Mouse (Mus musculus) heart, postnatal 14 days (tissue): ENCODE data around the gene Timm23. TPM values are rescaled to one million over a fixed set of nuclear protein-coding genes. Genes with fewer than 3 reads are reported as not detected.

ENCODE experiments used
- DNase-seq, 2 experiments: peaks; one replicate each; pipeline ENCODE4 v3.0.0; 2021 to 2022
- intact Hi-C: fragments of 180-260 bp; cut with DNase I; formaldehyde crosslinking; loops from one replicate; pipeline ENCODE4 v1.15.1; 2025
- total RNA-seq, 2 experiments: library from RNA; stranded (reverse); gene quantifications; 2 replicates each; pipeline ENCODE4 v1.2.3; 2021

The Timm23 gene
- total RNA-seq, 2 experiments from 2014 or later: 163 to 177 TPM

DNA sequence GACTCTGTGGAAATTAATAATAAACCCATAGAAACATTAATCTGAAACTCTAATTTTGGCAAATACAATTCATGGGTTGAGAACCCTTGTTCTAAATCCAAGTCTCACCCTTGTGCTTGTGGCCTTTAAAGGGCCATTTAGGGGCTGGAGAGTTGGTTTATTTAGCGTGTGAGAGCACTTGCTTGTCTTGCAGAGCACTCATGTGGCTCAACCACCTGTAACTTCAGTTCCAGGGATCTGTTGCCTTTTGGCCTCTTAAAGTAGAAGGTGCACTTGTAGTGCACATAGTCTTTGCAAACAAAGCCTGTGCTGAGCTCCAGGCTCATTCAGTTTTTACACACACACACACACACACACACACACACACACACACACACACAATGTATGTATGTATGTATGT, 34.9 kb downstream of the Timm23 start:
- no peak for DNase-seq
- intact Hi-C loops: no loop called here

DNA sequence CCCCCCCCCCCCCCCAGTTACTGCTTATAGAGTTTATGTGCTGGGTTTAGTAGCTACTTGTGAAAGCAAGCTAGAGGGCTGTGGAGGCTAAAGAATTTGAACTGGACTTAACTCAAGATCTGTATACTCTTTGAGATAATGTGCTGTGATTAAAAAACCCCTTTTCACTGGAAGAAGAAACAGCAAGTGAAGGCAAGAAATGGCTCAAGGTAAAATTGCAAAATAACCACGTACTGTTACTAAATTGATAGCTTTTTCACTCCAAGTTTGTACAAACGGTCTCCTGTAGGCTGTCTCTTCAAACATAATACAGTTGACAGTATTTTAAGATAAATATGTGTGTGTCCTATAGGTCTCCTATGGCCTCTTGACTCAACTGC, 35.6 kb downstream of the Timm23 start:
- DNase-seq: no peak
- intact Hi-C loops: no loop called here

DNA sequence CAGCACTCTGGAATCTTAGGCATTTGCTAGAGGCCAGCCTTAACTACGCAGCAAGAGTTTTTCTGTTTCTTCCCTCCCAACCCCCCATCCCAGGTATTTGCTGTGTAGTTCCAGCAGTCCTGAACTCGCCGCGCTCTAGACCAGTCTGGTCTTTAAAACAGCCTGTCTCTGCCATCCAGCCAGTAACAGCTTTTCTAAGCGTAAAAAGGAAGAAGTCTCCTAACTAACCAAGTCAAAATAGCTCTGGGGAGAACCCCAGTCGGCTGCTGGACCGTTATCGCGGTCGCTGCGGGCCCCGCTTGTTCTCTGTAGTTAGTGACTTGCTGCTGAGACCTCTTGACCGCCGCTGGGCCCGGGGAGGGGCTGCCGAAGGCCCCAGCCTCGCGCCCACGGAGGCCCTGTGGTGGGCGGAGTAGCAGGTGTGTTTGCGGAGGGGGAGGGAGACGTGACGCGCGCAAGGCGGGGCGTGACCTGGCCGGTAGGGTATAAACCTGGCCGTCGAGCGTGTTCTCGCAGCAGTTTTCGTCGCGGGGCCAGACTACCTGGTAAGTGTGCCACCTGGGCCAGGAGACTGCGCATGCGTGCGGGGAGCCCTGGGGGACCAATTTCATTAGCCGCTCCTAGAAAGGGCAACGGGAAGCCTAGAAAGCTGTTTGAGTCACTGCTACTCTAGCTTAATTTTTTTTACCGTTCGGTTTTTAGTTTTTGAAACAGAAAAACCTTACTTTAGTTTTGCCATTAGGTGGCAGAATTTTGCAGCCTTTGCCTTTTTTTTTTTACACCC, 36.2 kb downstream of the Timm23 start:
- DNase-seq: peak; percentile 67 to 71
- intact Hi-C loops: no loop called here

DNA sequence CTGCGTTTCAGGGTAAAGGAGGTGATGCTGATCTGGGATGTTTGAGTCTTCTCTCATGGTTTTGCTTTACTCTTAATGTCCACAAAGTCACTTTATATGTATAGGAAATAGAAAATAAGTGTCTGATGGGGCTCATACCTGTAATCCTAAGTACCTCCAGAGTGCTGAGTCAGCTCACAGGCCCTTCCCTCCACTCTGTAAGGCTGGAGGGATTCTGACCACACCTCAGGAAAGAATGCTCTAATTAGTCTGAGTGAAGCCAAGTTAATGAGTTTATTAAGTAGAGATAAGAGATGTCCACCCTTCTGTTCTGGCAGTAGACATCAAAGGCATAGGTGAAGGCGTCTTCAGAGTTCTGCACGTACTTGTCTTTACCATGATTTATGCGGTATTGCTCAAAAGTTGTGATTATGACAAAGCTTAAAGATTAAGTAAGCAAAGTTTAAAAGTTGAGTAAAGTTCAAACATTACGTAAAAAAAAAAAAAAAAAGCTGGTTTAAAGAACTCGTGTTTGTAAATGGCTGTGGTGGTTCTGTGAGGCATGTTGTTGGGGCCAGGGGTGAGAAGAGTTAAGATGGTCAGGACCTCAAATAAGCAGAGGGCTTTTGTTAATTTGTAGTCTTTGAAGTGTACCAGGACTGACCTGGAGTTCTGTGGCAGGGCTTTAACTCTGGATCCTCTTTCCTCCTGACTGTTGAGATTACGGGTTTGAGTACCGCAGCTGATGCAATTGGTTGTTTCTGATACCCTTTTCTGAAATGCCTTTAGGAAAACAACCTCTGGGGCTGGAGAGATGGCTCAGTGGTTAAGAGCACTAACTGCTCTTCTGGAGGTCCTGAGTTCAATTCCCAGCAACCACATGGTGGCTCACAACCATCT, 37.3 kb downstream of the Timm23 start:
- DNase-seq: no peak
- intact Hi-C loops: loop anchor here (5.0 kb wide), 1 partner anchor 33 kb away; no protein-coding TSS in a partner anchor

DNA sequence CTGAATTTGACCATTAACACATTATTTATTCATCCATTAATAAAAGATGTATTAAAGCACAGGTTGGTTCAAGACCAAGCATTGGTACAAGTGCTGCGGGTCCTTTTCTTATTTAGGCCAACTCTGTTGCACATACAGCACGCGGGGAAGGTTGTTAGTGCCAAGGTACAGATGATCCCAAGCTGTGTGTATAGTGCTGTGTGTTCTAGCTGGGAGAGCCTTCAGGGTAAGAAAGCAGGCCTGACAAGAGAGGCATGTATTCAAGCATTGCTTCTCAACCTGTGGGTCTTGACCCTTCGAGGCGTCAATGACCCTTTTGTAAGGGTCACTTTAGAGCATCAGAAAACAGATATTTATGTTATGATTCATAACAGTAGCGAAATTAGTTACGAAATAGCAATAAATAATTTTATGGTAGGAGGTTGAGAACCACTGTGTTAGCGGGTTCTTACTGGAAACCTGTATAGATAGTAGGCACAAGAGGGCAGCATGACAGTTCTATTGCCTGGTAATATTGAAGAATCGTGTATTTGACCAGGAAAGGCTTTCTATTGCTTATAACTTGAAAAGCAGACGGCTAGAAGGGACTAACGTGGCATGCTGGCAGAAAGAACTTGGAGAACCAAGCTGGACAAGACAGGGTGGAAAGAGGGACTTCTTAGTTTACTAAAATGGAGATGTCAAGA, 38.4 kb downstream of the Timm23 start:
- intact Hi-C loops: loop anchor here (5.0 kb wide), 1 partner anchor 34 kb away; no protein-coding TSS in a partner anchor
- no peak for DNase-seq

DNA sequence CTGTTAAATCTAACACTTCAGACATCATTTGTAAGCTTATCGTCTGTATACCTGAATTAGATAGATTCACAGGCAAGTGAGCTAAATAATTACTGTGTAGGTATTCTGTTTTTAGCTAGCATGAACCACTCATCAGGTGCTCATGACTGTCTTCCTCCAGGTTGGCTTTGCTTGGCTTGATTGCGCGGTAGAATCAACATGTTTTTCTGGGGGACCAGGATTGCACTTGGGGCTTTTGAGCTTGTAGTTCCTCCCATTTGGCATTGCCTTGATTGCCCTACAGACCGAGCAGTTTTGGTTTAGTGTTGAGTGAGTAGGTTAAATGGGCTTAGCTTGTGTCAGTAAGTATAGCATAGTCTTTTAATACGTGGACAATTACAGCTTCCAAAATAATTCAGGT, 39.5 kb downstream of the Timm23 start:
- intact Hi-C loops: loop anchor here (5.0 kb wide), 1 partner anchor 35 kb away; no protein-coding TSS in a partner anchor
- DNase-seq: no peak

DNA sequence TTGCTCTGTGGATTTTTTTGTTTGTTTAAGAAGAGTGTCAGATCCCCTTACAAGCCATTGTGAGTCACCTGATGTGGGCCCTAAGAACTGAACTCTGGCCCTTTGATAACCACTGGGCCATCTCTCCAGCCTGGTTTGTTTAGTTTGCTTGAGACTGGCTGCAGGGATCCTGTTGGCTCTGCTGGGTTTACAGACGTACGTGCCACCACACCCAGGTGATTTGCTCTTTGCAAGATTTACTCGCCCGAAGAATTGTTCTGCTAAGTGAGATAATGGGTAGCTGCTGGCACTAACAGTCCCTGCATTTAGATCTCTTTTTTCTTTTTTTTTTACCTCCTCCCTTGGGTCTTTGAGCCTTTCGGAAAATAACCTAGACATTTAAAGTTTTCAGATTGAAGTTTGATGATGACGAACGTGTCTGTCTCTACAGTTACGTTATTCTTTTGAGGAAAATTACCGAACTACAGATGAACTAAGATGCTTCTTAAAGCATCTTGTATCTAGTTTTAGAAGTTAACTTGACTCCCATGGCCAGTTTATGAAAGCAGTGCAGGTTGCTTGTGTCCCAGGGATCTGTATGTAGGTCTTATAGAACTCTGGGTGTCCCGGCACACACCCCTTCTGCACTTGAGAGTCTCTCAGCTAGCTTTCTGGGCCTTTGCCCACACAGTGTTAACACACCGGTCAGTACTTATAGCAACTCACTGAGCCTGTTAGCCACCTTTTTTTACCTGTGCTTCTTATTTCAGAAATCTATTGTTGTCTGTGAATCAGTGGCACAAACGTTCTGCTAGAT, 40.4 kb downstream of the Timm23 start:
- intact Hi-C loops: loop anchor here (5.0 kb wide), 1 partner anchor 36 kb away; no protein-coding TSS in a partner anchor
- DNase-seq: no peak

DNA sequence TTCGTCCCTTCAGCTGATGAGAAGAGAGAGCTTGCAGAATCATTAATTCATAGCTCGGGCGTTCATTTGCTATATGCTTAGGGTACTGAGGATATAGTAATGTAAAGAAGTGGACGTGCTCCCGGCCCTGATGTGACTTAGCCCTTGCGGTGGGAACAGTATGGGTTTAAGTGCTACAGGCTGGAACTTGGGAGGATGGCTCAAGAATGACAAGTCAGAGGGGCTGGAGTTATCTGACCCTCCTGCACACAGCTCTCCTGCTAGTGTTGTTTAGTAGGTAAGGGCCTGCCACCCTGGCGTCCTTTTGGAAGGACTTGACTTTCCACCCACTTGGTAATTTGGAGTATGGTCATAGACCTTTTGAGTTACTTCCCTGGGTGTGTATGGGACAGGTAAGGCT, 41.1 kb downstream of the Timm23 start:
- intact Hi-C loops: loop anchor here (5.0 kb wide), 1 partner anchor 37 kb away; no protein-coding TSS in a partner anchor

DNA sequence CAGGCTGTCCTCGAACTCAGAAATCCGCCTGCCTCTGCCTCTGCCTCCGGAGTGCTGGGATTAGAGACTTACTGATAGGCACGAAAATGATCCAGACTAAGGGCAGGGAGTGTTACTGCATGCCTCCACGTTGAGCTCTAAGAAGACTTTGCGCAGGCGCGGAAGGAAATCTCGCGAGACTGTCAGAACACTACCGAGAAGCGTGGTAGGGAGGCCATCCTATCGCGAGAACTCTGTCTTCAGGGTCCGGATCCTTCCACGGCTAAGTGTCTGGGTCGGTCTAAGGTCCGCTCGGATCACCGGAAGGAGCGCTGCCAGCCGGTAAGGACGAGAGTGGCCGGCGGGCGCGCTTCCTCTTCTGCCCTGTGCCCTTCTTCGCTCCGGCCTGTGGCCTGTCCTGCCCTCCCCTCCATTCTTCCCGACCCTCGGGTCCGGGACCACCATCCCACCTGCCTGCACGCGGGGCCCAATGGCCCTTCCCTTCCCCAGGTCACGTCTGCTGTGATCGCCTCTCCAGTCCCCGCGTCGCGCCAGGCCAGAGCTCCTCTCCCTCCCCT, 41.9 kb downstream of the Timm23 start, which contains the start of gene Ncoa4:
Gene Ncoa4 (plus strand): TSS at position 176 of the 557 bp plus-strand sequence.
- peak; percentile 97 to 99 for DNase-seq
- intact Hi-C loops: loop anchor here (5.0 kb wide), 1 partner anchor 38 kb away; no protein-coding TSS in a partner anchor

More for the DNA sequence above, 41.1 kb downstream of the Timm23 start:
- no peak for DNase-seq

DNA sequence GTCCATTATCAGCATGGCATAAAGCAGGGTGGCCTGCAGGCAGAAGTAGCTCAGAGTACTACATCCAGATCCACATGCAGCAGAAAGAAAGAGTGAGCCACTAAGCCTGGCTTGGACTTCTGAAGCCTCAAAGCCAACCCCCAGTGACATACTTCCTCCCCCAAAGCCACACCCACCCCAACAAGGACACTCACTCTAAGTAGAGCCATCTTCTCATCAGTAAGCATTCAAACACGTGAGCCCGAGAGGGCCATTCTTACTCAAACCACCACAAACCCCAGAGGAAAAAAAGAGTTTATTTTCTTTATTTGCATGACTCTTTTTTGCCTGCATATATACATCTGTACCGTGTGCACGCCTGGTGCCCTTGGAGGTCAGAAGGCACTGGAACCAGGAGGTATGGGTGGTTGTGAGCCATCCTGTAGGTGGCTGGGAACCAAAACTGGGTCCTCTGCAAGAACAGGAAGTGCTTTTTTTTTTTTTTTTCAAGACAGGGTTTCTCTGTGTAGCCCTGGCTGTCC, 42.5 kb downstream of the Timm23 start:
- DNase-seq: no peak
- intact Hi-C loops: no loop called here

DNA sequence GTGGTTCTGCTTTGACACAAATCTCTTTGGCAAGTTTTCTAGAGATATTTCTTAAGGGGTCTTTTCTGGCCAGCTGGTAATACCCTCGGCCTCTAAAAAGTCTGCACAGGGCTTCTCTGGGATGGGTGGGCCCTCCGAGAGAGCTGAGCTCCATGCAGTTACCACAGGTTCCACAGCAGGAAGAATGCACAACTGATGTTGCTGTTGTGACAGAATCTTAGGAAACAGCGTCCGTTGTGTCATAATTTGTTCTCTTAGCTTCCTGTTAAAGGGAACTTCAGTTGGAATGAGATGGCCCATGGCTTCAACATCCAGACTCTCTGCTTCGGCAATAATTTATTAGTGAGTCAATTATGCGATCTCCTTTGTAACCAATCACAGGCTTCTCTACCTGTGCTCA, 46.9 kb downstream of the Timm23 start:
- DNase-seq: no peak
- intact Hi-C loops: no loop called here

DNA sequence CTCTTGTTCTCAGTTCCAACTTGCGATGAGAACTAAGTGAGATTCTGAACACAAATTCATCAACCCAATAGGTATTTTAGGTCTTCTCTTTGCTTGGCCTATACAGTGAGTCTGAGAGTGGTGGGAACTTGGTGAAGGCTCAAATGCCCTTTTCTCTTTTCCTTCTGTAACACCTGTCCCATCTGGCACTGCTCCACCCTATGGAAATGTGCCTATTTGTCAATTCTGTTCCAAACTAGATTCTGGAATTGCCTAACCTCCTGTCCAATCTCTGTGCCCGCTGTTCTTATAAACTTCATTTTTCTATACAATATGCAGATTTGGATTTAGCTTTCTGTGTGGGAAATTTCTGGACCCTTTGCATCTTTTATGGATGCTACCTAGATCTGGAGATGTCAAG, 48.5 kb downstream of the Timm23 start:
- DNase-seq: no peak
- intact Hi-C loops: no loop called here

DNA sequence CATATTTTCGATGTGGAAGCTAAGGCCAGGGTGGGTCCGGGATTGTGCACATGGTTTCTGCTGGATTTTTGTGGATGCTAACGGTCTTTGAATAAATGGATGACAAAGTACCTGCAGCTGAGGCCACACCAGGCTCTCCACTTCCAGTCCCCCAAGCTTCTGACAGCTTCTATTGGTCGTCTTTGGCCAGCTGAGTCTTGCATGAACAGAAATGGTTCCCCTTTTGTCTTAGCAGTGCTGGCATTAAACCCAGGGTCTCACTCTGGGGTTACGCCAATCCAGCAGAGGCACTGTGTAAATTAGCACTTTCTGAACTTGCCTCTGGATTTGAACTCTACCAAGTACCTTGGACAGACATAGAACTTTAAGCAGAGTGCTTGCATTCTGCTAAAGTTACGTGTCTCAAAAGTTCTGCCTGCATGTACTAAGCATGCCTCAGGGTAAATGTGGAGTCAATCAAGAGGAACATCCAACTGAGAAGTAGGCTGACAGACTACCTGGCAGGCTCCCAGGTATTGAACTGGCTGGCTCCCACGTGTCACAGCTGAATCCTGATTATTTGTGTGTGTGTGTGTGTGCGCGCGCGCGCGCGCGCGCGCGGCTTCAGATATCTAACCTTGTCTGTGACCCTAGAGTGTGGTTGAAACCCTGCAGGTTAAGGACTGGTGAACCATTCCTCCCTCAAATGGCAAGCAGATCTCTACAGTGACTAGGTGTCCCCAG, 49.3 kb downstream of the Timm23 start:
- intact Hi-C loops: no loop called here
- DNase-seq: no peak

DNA sequence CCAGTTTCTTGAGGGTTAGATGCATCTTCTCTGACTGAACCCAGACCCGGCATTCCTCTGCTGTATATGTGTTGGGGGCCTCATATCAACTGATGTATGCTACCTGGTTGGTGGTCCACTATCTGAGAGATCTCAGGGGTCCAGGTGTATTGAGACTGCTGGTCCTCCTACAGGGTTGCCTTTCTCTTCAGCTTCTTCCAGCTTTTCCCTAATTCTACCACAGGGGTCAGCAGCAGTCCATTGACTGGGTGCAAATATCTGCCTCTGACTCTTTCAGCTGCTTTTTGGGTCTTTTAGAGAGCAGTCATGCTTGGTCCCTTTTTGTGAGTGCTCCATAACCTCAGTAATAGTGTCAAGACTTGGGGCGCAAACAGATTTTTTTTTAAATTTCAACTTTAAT, 50.8 kb downstream of the Timm23 start:
- no peak for DNase-seq
- intact Hi-C loops: no loop called here

DNA sequence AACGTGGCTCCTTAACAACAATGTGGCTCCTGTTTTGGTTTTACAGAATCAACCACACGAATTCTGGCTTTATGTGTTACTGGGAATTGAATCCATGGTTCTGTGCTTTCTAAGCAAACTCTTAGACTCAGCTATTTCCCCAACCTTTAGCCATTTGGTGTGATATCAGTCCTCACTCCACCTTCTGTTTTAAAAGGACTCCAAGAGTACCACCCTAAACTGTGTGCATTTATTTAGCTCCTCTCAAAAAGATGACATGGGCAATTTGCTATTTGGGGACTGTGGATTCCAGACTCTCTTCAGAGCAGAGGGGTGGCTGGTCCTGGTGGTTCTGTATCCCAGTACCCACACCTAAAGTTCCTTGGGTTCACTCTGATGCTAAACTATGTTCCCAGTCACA, 55.1 kb downstream of the Timm23 start:
- no peak for DNase-seq
- intact Hi-C loops: no loop called here

DNA sequence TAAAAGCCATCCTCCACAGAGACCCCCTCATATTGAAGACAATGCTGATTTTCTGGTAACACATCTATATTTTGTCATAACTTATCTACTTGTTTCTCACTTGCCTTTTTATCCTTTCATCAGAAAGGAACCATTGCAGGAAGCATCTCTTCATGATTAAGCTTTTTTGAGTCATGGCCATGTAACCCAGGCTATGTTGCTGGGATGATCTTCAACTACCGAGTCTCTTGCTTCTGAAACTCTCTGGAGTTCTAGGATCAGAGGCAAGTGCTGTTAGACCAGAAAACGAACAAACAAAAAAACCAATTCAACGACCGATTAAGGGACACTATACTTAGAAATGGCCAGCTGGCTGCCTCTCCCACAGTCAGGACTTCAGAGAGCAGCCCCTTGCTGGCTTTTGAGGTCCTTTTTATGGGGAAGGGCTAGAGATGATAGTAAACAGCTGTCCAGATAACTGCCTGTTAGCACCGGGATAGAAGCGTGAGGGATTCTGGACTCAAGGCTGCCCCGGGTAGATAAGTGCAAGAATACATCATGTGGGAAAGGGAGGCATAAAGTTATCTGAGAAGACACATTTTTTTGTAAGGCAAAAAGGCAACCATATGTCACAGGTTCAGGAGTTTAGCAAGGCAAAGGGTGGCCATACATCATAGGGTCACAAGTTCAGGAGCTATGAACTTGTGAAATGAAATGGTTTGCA, 55.7 kb downstream of the Timm23 start:
- intact Hi-C loops: no loop called here

DNA sequence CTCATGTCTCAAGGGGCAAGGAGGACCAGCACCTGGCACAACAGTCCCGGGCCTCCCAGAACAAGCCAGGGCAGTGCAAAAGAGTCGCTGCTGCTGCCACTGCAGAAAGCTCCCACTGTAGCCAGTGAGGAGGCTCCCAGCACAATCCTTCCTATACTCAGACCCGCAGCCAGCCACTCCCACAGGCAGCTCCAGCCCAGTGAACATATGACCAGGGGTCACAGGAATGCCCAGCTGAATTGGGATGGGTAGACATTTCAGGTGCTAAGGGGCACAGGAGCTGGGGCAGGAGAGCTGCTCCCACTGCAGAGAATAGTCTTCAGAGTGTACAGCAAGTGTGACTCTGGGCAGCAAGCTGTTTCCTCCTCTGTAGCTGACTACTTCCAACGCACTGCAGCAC, 56.3 kb downstream of the Timm23 start:
- DNase-seq: no peak
- intact Hi-C loops: no loop called here

More for the DNA sequence above, 55.7 kb downstream of the Timm23 start:
- peak in 1 of 2 experiments; percentile 6 for DNase-seq

DNA sequence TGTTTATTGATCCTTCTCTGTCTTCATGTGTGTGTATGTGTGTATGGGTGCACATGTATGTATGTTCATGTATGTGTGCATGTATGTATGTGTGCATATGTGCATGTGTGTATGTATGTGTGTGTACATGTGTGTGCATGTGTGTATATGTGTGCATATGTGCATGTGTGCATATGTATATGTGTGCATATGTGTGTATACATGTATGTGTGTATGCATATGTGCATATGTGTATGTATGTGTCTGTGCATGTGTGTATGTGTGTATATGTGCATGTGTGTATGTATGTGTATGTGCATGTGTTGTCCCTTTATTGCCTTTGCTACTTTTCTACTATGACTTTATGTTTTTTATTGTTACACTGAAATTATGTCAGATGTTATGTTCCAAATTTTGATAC, 57.0 kb downstream of the Timm23 start:
- intact Hi-C loops: no loop called here
- no peak for DNase-seq
